Mouse (Mus musculus) activated CD4-positive, CD25-positive, alpha-beta regulatory T cell, adult 4 months (primary cell): ENCODE data around the gene Slc39a13. TPM values are rescaled to one million over a fixed set of nuclear protein-coding genes. Genes with fewer than 3 reads are reported as not detected.
"Not testable (repeated sequence)": the region's sequence is repeated elsewhere in the genome, so short reads cannot be mapped to it uniquely, and the experiment has no call there.

Experiments used
- ATAC-seq: one replicate; pipeline ENCODE4 v1.8.0; 2017
- polyA plus RNA-seq, 2 experiments: library from polyadenylated mRNA; unstranded; fragments of 100-300 nt; shearing (Covaris generic); gene quantifications; one replicate each; pipeline ENCODE4 v1.2.1; 2017

The Slc39a13 gene
- 10 to 100 TPM; 15.6 to 21.8 TPM for polyA plus RNA-seq

DNA sequence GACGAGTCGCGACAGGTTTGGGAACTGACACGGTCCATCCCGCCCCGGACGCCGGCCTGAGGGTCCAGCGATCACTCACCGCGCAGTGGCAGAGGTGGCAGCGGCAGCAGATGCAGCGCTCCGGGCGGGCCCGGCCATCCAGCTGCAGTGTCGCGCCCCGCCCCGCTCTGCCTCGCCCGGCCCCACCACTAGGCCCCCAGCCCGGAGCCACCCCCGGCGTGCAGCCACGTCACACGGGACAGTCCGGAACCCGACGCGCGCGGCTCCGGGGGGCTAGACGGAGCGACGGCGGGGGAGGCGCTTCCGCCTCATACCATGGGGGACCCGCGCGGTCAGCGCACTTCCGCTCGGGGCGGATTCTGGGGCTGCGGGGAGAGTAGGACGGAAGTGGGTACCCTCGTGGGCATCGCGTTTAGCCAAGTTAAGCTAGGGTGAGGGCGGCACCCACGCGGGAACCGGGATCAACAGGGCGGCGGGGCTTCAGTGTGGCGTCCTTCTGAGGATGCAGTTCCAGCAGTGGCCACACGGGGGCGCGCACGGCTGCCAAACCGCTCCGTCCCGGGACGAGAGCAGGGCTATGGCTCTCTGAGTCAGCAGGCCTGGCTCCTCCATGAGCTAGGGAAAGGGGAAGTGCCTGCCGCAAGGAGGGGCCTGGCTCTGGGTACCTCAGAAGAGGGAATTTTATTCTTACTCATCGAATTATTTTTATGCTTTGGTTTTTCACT, at the start of gene Slc39a13:
Gene Slc39a13 (minus strand): TSS at position 342 of the 725 bp plus-strand sequence.
- peak; percentile 90 for ATAC-seq

GRCm38 (mm10) chr2:91119551-91119950, 49.3 kb upstream of the Slc39a13 start:
- no peak for ATAC-seq

- ATAC-seq, result no peak
These were observed 48.8 kb upstream of the Slc39a13 start for GRCm38 (mm10) chr2:91119061-91119460.

DNA sequence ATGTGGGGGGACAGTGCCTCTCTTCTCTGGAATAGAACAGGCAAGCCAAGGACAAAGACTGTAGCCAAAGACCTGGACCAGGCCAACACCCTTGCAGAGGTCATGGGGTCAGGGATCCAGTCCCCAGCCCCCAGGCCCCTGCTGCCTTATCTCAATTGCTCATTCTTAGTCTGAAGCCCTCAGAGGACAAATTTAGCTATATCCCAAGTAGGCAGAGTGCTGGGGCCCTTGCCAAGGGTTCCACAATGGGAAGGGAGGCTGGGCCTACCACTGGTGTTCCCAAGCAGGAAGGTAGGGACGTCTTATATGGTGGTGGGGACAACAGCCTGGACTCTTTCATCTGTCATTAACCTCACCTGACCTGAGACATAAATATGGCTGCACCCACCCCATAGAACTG, 48.4 kb upstream of the Slc39a13 start:
- ATAC-seq, result no peak

- no peak for ATAC-seq
These were observed 47.5 kb upstream of the Slc39a13 start, which contains the start of gene Mybpc3 for GRCm38 (mm10) chr2:91117585-91118275. Mybpc3 (plus strand) TSS chr2:91118144.

DNA sequence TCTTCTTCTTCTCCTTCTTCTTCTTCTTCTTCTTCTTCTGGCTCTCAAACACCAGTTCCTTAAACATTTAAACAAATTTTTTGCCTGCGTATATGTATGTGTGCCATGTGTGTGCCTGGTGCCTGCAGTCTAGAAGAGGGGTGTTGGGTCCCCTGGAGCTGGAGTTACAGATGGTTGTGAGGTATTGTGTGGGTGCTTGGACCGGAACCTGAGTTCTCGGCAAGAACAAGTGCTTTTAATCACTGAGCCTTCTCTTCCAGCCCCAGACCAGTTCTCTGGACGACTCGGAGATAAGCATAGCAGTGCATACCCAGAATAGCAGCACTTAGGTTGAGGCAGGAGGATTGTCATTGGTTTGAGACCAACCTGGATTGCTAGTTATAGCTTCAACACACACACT, 46.6 kb upstream of the Slc39a13 start:
- ATAC-seq, result no peak

- ATAC-seq, result no peak
These were observed 45.4 kb upstream of the Slc39a13 start for GRCm38 (mm10) chr2:91115578-91115970.

- no peak for ATAC-seq
These were observed 44.8 kb upstream of the Slc39a13 start for GRCm38 (mm10) chr2:91114781-91115577.

- ATAC-seq, result no peak
These were observed 43.6 kb upstream of the Slc39a13 start for GRCm38 (mm10) chr2:91113852-91114251.

- no peak for ATAC-seq
These were observed 43.1 kb upstream of the Slc39a13 start for GRCm38 (mm10) chr2:91113334-91113733.

GRCm38 (mm10) chr2:91112491-91112890, 42.3 kb upstream of the Slc39a13 start:
- no peak for ATAC-seq

- ATAC-seq, result not testable (repeated sequence)
These were observed 41.6 kb upstream of the Slc39a13 start for GRCm38 (mm10) chr2:91111832-91112231.

- no peak for ATAC-seq
These were observed 40.2 kb upstream of the Slc39a13 start for GRCm38 (mm10) chr2:91110429-91110828.

DNA sequence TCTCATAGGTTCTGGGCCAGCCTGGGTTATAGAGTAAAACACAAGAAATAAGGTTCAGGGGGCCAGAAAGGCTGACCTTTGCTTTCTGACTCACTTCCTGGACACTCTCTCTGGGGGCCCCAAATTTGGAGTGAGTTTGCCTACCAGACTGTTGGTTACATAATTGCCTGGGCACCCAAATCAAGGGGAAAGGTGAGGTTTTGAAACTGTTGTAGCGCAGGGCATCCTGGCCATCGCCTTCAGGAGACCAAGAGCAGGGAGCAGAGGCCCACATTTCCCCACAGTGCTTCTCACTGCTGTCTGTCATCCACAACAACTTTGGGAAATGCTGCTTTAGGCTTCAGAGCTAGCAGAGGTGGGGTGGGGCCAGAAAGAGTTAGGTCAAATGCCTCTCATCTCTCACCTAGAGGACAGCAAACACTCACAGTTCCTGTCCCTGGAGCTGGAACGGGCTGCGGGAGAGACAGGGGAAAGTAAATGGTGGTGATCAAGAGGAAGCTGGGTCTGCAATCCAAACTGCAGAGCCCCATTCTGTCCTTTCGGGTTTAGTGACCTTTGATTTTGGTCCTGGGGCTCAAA, 39.7 kb upstream of the Slc39a13 start:
- ATAC-seq, result no peak

DNA sequence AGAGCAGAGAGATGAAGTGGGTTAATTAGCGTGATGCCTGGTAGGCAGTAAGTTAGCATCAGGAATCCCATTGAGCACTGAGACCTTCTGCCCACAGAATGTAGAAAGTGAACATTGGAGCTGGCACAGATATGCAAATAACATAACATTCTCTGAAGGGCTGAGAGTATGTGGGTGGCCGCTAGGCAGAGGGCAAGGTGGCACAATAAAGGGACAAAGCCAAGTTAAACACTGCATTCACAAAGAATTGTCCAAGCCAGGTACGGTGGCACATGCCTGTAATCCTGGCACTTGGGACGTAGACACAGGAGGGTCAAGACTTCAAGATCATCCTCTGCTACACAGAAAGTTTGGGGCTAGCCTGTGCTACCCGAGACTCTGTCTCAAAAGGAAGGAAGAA, 39.0 kb upstream of the Slc39a13 start:
- ATAC-seq, result no peak

DNA sequence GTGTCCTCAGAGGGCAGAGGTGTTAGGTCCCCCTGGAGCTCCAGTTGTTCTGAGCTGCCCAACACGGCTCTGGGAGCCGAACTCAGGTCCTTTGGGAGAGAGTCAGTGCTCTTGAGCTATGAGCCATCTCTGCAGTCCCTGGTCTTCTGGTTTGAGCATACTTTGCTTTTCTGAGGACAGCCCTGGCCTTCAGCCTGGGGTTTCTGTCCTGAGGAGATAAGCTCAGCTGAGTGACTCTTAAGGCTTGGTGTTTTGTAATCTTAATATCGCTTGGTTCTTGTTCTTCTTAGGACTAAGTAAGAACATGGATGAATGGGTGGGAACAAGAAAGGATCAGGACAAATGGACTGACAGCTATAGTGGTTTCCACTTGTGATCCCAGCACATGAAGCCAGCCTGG, 37.9 kb upstream of the Slc39a13 start:
- no peak for ATAC-seq

DNA sequence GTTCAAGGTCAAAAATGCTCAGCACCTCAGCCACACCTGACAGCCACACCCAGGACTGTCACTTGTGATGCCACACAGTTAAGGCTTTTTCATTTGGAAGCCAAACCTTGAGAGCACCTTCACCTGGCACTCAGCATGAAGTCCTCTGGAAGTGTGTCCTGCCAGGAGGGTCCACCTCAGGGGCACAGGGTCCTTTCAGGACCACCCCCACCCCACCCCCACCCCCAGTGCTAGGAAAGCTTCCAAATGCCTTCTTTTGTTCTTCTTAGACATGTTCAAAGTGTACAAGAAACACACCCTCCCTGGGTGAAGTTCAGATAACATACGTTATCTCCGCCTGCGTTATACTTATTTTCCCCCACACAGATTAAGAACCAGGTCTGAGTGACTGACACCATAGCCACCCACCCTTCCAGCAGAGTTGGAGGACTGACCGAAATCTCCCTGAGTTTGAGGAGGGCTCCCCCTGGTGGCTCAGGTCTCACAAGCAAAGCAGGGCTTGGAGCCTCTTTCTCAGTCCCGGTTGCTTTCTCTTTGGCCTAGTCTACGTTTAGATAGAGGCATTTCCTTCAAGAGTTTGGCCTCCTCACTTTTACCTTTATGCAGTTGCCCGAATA, 31.0 kb upstream of the Slc39a13 start:
- peak; percentile 93 for ATAC-seq

DNA sequence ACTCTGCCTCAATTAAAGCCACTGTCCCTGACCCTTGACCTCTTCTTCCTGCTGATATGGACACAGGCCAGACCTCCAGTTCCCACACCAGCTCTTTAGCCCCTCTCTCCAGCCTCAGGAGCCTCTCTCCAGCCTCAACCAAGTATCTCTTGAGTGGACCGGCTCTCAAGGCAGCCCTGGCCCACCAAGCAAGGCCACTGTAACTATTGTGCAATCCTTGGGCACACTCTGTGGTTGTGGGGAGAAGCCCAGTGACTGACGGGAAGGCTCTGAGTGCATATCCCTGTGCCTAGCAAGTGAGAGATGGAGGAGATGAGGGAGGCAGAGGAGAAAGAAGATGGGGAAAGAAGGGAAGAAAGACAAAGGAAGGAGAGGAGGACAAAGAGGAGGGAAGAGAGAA, 27.9 kb upstream of the Slc39a13 start:
- no peak for ATAC-seq

DNA sequence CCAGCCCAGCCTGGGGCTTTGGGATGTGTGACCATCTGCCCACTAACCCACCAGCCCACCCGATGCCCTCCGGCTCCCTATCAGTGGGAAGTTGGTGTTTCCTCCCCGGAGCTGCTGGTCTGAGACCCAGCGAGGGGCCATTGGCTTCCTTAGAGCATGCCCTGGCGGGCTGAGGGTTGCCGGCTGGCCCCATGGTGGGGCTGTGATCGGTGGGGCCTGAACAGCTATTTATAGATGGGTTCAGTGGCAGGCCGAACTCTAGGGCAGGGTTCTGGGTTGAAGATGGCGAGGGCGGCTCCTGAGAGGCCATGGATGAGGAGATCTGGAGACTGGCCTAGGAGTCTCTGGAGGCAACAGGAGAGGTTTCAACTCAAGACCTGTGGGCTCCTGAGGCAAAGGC, 26.8 kb upstream of the Slc39a13 start:
- ATAC-seq, result no peak

GRCm38 (mm10) chr2:91096524-91096923, 26.3 kb upstream of the Slc39a13 start:
- no peak for ATAC-seq

DNA sequence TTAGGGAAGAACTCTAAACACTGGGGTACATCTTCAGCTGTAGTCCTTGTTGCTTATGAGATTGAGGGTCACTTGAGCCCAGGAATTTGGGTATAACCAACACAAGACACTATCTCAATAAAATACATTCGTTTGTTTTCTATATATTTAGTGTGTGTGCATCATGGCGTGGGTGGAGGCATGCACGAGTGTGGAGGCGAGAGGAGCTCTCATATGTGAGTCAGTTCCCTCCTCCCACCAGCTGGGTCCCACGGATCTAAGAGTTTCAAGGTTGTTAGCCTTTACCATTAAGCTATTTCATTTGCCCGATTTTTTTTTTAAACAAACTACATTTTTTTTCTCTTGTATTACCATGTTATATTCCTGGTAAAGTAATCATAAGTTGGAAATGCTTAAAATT, 20.6 kb upstream of the Slc39a13 start:
- no peak for ATAC-seq

GRCm38 (mm10) chr2:91090208-91090607, 20.0 kb upstream of the Slc39a13 start:
- no peak for ATAC-seq

DNA sequence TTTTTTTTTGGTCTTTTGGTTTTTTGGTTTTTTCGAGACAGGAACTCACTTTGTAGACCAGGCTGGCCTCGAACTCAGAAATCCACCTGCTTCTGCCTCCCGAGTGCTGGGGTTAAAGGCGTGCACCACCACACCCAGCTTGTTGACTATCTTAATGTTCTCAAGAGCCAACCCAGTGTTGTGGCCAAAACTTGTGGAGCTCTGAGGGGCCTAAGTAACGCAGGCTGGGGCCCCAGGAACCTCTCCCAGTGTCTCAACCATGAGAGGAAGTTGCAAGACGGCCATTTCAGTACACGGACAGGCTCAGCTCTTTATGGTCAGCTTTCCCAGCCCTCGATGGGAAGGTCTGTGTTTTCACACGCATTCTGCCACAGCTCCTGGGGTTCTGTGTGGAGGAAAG, 18.8 kb upstream of the Slc39a13 start:
- no peak for ATAC-seq
